Mouse (Mus musculus) neural tube, embryonic 14.5 days (tissue): ENCODE data around the gene Brms1. TPM values are rescaled to one million over a fixed set of nuclear protein-coding genes. Genes with fewer than 3 reads are reported as not detected.

Experiments used
- ATAC-seq: fragments of 200-750 bp; cut with Nextera tagmentation; 2 replicates; pipeline ENCODE4 v1.8.0; 2017; ENCODE audit warnings: low read depth, mild to moderate bottlenecking, moderate TSS enrichment, moderate library complexity
- H3K27ac ChIP-seq: fragments of 300-500 bp; sonication (generic); 2 replicates; pipeline ENCODE4 v1.5.1; 2014; ENCODE audit warnings: low read depth, mild to moderate bottlenecking, control low read depth, low read length, moderate library complexity, mixed read lengths
- H3K27me3 ChIP-seq: fragments of 300-500 bp; sonication (generic); 2 replicates; pipeline ENCODE4 v1.6.1; 2014; ENCODE audit warnings: low read length; ENCODE audit not compliant: control insufficient read depth, insufficient read depth
- H3K36me3 ChIP-seq: fragments of 300-500 bp; sonication (generic); 2 replicates; pipeline ENCODE4 v1.6.1; 2014; ENCODE audit warnings: low read length, mixed read lengths; ENCODE audit not compliant: control insufficient read depth, insufficient read depth
- H3K4me1 ChIP-seq: fragments of 300-500 bp; sonication (generic); 2 replicates; pipeline ENCODE4 v1.6.1; 2014; ENCODE audit warnings: low read length; ENCODE audit not compliant: control insufficient read depth, insufficient read depth
- H3K4me2 ChIP-seq: fragments of 300-500 bp; sonication (generic); 2 replicates; pipeline ENCODE4 v1.6.1; 2014; ENCODE audit warnings: mild to moderate bottlenecking, low read depth, low read length, control low read depth
- H3K4me3 ChIP-seq: fragments of 300-500 bp; sonication (generic); 2 replicates; pipeline ENCODE4 v1.5.1; 2014; ENCODE audit warnings: low read depth, low read length, control low read depth, mixed read lengths
- H3K9ac ChIP-seq: fragments of 300-500 bp; sonication (generic); replicated peaks from 2 replicates; pipeline ENCODE4 v1.6.1; 2014; ENCODE audit warnings: low read depth, mild to moderate bottlenecking, control low read depth, low read length, mixed read lengths
- H3K9me3 ChIP-seq: fragments of 300-500 bp; sonication (generic); 2 replicates; pipeline ENCODE4 v1.6.1; 2016; ENCODE audit warnings: low read length; ENCODE audit not compliant: control insufficient read depth
- WGBS: fragments of 180-500 bp; shearing (Covaris S2); extraction: QIAGEN DNeasy Blood & Tissue Kit; methylation state at CpG from one replicate; pipeline ENCODE4 v1.1.7; 2014; 5-methylcytosine and 5-hydroxymethylcytosine counted together
- polyA plus RNA-seq: library from polyadenylated mRNA; unstranded; fragments of >200 nt; fragmentation: Nextera tagmentation; extraction: Ambion mirVana; gene quantifications from 2 replicates; pipeline ENCODE4 v1.2.1, GENCODE M21; 2014

The Brms1 gene
- polyA plus RNA-seq, 1 experiment from 2014 or later, result 21.4 TPM

DNA sequence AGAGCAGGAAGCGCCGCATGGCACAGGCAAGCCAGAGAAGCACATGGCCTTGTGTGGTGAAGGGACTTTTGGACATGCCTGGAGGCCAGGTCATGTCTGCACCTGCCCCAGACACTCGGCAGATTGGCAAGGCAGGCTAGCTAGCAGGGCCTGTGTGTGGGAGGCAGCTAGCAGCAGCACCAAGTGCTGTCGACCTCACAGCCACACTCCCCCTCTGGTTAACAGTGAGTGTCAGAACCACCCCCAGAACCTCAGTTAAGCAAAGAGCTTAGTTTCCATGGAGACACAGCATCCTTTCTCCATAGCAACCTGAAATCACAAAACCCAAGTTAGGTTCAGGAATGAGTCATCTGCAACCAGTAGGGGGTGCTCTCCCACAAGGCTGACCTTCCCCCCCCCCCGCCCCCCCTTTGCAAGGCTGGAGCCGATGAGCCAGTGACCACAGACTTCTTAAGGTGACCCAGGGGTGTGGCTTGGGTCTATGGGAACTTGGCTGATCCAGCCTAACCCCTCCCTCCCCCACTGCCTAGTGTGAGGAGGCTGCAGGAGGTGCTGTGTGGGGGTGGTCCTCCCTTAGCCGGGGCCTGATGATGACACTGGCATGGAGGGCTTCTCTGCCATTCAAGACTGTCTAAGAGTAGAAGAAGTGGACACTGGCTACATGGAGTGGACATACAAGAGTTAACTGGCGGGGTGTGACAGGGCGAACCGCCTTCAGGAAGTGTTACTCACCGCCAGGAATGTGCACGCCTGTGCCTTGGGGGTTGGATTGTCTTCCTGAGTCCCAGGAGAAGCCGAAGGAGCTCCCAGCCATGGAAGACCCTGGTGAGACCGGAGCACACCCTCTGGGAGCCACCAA lies 9.1 kb downstream of the Brms1 start, which contains the start of gene Rin1:
Rin1 (plus strand) TSS at position 435 of the 859 bp plus-strand sequence.
- no peaks in the 10 kb centered on the region for H3K9me3 ChIP-seq
- H3K4me1 ChIP-seq, result no peaks in the 10 kb centered on the region
- H3K4me2 ChIP-seq, result no peak within 1 kb of the TSS
- peak within 1 kb of the TSS; percentile 21; the same call in 1 of the 2 replicates for H3K9ac ChIP-seq
- WGBS, result 21% methylated on average over 14 of the region's 14 CpGs
- H3K36me3 ChIP-seq, result peaks cover 27% of the 10 kb centered on the region
- peaks cover 30% of the 10 kb centered on the region for H3K27me3 ChIP-seq
- H3K27ac ChIP-seq, result no peak within 1 kb of the TSS
- H3K4me3 ChIP-seq, result peak within 1 kb of the TSS; percentile 2; the same call in 1 of the 2 replicates
- ATAC-seq, result peak; percentile 29; the same call in 1 of the 2 replicates

DNA sequence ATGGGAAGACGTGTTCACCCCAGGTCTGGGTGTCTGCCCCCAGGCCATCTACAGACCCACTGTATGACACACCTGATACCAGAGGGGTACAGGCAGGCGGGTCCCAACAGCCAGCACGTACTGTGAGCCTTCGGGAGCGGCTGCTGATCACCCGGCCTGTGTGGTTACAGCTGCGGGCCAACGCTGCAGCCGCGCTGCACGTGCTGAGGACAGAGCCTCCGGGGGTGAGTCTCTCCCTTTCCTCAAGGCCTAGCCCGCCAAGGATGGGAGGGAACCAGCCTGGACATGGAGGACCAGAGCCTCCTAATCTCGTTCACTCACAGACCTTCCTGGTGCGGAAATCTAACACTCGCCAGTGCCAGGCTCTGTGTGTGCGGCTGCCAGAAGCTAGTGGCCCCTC lies 9.9 kb downstream of the Brms1 start:
- Histone ChIP-seq H3K4me3 (peak overlapping the region; percentile 2; the same call in 1 of the 2 replicates), H3K36me3 (peaks cover 26% of the 10 kb centered on the region), H3K9ac (no peak overlapping the region), H3K9me3 (no peaks in the 10 kb centered on the region), H3K4me1 (no peaks in the 10 kb centered on the region), H3K27ac (no peak overlapping the region), H3K4me2 (no peak overlapping the region), H3K27me3 (peaks cover 30% of the 10 kb centered on the region)
- WGBS, result 14% methylated on average over 17 of the region's 17 CpGs
- ATAC-seq, result no peak

DNA sequence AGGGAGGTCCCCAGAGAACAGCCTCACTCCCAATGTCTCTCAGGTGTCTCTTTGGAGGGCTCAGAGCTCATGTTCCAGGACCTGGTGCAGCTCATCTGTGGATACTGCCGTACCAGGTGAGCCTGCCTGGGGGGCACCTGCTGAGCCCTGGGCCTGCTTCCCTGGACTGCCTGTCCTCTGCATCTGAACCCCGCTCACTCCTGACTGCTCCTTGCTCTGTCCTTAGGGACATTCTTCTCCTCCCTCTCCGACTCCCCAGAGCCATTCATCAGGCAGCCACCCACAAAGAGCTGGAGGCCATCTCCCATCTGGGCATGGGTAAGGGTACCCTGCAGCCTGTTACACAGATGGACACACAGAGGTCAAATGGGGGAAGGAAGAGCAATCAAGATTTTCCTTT lies 10.4 kb downstream of the Brms1 start:
- H3K27ac ChIP-seq, result no peak overlapping the region
- no peak overlapping the region for H3K4me3 ChIP-seq
- WGBS, result 37% methylated on average over 3 of the region's 3 CpGs
- H3K36me3 ChIP-seq, result peaks cover 21% of the 10 kb centered on the region; the same call in 1 of the 2 replicates
- no peak for ATAC-seq
- H3K27me3 ChIP-seq, result peaks cover 30% of the 10 kb centered on the region
- H3K9me3 ChIP-seq, result no peaks in the 10 kb centered on the region
- no peak overlapping the region for H3K9ac ChIP-seq
- H3K4me2 ChIP-seq, result no peak overlapping the region
- no peaks in the 10 kb centered on the region for H3K4me1 ChIP-seq

DNA sequence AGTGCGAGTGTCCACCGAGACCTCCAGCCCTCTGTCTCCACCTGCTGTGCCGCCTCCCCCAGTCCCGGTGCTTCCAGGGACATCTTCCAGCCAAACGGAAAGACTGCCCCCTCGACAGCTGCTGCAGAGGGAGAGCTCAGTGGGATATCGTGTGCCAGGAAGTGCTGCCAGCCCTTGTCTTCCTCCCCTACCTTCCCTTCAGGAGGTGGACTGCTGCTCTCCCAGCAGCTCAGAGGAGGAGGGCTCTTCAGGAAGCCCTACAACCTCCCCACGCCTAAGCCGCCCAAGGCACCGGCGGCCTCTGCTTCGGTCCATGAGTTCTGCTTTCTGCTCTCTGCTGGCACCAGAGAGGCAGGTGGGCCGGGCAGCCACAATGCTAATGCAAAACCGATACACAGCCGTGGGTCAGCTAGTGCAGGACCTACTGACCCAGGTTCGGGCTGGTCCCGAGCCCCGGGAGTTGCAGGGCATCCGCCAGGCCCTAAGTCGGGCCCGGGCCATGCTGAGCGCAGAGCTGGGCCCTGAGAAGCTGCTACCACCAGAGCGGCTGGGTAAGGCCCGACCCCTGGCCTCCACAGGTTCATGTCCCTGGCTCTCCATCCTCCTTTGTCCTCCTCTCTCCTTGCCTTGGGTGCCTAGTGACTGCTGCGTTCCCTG lies 11.1 kb downstream of the Brms1 start:
- Histone ChIP-seq H3K36me3 (peaks cover 16% of the 10 kb centered on the region; the same call in 1 of the 2 replicates), H3K4me3 (no peak overlapping the region), H3K9ac (no peak overlapping the region), H3K4me2 (no peak overlapping the region), H3K27me3 (peaks cover 30% of the 10 kb centered on the region), H3K4me1 (no peaks in the 10 kb centered on the region), H3K27ac (no peak overlapping the region), H3K9me3 (no peaks in the 10 kb centered on the region)
- no peak for ATAC-seq
- WGBS, result 30% methylated on average over 23 of the region's 25 CpGs

DNA sequence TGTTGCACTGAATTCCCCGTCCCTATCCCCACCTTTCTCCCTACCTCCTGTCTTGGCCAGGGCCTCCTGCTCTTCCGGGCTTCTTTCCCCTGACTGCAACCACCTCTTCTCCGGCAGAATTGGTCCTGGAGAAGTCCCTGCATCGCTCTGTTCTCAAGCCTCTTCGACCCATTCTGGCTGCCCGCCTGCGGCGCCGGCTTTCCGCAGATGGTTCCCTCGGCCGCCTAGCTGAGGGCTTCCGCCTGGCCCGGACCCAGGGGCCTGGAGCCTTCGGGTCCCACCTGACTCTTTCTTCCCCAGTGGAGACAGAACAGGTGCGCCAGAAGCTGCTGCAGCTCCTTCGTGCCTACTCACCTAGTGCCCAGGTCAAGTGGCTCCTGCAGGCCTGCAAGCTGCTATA lies 11.7 kb downstream of the Brms1 start:
- Histone ChIP-seq H3K9me3 (no peaks in the 10 kb centered on the region), H3K4me2 (no peak overlapping the region), H3K4me3 (no peak overlapping the region), H3K36me3 (peaks cover 10% of the 10 kb centered on the region; the same call in 1 of the 2 replicates), H3K27me3 (peaks cover 30% of the 10 kb centered on the region), H3K27ac (no peak overlapping the region), H3K9ac (no peak overlapping the region), H3K4me1 (no peaks in the 10 kb centered on the region)
- 58% methylated on average over 17 of the region's 17 CpGs for WGBS
- no peak for ATAC-seq

DNA sequence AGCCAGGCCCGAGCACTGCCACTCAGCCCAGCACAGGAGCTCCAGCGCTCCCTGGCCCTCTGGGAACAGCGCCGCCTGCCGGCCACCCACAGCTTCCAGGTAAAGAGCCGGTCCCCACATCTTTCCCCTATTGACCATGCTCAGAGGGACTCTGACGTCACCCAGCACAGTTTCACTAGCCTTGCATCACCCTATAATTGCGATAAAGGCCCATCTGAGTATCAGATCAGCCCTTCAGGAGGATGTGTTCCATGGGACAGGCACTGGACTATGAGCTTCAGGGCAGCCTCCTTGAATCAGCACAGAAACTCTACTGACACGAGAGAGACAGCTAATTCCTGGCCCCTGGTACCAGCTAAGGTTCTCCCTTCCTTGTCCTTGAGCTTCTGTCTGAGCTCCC lies 12.8 kb downstream of the Brms1 start:
- H3K27ac ChIP-seq, result no peak overlapping the region
- H3K27me3 ChIP-seq, result peaks cover 30% of the 10 kb centered on the region
- H3K36me3 ChIP-seq, result peaks cover 6% of the 10 kb centered on the region; the same call in 1 of the 2 replicates
- H3K9me3 ChIP-seq, result no peaks in the 10 kb centered on the region
- no peak overlapping the region for H3K9ac ChIP-seq
- no peaks in the 10 kb centered on the region for H3K4me1 ChIP-seq
- no peak overlapping the region for H3K4me3 ChIP-seq
- ATAC-seq, result no peak
- 18% methylated on average over 9 of the region's 9 CpGs for WGBS
- no peak overlapping the region for H3K4me2 ChIP-seq

DNA sequence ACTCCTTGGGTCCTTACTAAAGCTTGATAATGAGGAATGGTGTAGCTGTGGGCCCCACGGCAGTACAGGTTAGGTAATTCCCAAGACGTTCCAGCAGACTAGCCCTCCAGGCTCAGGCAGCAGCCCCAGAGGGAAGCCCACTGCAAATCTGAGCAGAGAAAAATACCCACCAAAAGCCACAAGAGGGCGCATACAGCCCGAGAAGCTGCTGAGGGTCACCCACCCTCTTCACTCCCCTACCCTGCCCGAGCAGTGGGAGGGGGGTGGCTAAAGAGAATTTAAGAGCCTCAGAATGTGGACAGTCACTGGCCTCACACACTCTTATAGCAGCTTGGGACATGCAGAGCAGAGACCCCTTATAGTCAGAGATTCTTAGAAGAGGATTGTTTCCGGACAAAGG lies 15.1 kb downstream of the Brms1 start:
- Histone ChIP-seq H3K4me1 (no peaks in the 10 kb centered on the region), H3K36me3 (no peaks in the 10 kb centered on the region), H3K27me3 (peaks cover 21% of the 10 kb centered on the region), H3K27ac (no peak overlapping the region), H3K4me2 (no peak overlapping the region), H3K4me3 (no peak overlapping the region), H3K9me3 (no peaks in the 10 kb centered on the region), H3K9ac (no peak overlapping the region)
- ATAC-seq, result no peak
- 13% methylated on average over 6 of the region's 6 CpGs for WGBS

DNA sequence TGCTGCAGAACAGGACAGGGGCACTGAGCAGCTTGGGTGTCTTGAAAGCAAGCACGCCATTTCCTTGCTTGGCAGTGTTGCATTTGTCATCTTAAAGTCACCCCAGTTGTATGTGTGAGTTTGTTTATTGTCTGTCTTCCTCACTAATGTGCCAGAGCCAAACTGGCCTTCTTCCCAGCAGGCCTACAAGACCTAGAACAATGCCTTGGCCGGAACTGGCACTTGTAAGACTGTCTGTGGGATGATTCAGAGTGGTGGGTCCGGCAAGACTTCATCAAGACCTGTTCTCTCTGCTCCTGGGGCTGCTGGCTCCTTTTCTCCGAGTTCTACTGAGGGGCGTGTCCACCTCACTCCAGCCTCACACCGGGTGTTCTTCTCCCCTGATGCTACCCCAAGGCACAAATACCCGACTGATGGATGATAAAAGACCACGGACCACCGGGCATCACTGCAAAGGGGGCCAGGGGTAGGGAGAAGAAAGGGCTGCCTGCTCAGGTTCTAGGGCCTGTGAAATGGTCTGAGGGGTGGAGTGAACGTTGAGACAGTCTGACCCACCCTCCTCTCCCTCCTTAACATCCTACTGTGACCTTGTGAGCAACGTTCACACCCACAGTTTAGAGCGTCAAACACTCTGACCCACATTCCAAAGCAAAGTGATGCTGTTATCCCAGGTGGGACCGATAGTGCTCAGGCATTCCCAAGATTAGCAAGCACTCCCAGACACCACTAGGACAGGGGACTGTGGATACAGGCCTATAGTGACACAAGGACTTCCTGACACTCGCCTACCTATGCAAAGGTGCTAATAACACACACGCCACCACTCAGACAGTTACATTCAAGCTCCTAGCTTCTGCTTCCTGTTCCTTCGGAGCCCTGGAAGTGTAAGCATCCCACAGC lies 17.0 kb downstream of the Brms1 start:
- Histone ChIP-seq H3K4me2 (no peak overlapping the region), H3K9me3 (no peaks in the 10 kb centered on the region), H3K9ac (no peak overlapping the region), H3K4me1 (no peaks in the 10 kb centered on the region), H3K27me3 (peaks cover 3% of the 10 kb centered on the region; the same call in 1 of the 2 replicates), H3K27ac (no peak overlapping the region), H3K36me3 (no peaks in the 10 kb centered on the region), H3K4me3 (no peak overlapping the region)
- no peak for ATAC-seq
- 23% methylated on average over 16 of the region's 16 CpGs for WGBS
